Mouse (Mus musculus) kidney, embryonic 16.5 days (tissue): Measurements from ENCODE around the gene Ptprt. TPM values are rescaled to one million over a fixed set of nuclear protein-coding genes. Genes with fewer than 3 reads are reported as not detected.

Experiments
- ATAC-seq: fragments of 200-750 bp; cut with Nextera tagmentation; 2 replicates; pipeline ENCODE4 v1.8.0; 2017; ENCODE audit warnings: moderate TSS enrichment; ENCODE audit not compliant: low FRiP score, low TSS enrichment
- H3K27ac ChIP-seq: fragments of 300-500 bp; sonication (generic); 2 replicates; pipeline ENCODE4 v1.5.1; 2014; ENCODE audit warnings: low read length
- H3K27me3 ChIP-seq: fragments of 300-500 bp; sonication (generic); 2 replicates; pipeline ENCODE4 v1.6.1; 2014; ENCODE audit warnings: low read length, control low read depth, mixed read lengths; ENCODE audit not compliant: insufficient read depth
- H3K36me3 ChIP-seq: fragments of 300-500 bp; sonication (generic); 2 replicates; pipeline ENCODE4 v1.6.1; 2014; ENCODE audit warnings: low read length, control low read depth, mixed read lengths; ENCODE audit not compliant: insufficient read depth
- H3K4me1 ChIP-seq: fragments of 300-500 bp; sonication (generic); 2 replicates; pipeline ENCODE4 v1.6.1; 2014; ENCODE audit warnings: low read length, control low read depth, mixed read lengths; ENCODE audit not compliant: insufficient read depth
- H3K4me2 ChIP-seq: fragments of 300-500 bp; sonication (generic); replicated peaks from 2 replicates; pipeline ENCODE4 v1.6.1; 2014; ENCODE audit warnings: low read depth, low read length
- H3K4me3 ChIP-seq: fragments of 300-500 bp; sonication (generic); 2 replicates; pipeline ENCODE4 v1.5.1; 2014; ENCODE audit warnings: mild to moderate bottlenecking, low read length
- H3K9ac ChIP-seq: fragments of 300-500 bp; sonication (generic); replicated peaks from 2 replicates; pipeline ENCODE4 v1.6.1; 2014; ENCODE audit warnings: low read length
- H3K9me3 ChIP-seq: fragments of 300-500 bp; sonication (generic); 2 replicates; pipeline ENCODE4 v1.6.1; 2016; ENCODE audit warnings: low read length, control low read depth
- WGBS: fragments of 180-500 bp; shearing (Covaris S2); extraction: QIAGEN DNeasy Blood & Tissue Kit; methylation state at CpG from one replicate; pipeline ENCODE4 v1.1.7; 2014; 5-methylcytosine and 5-hydroxymethylcytosine counted together
- polyA plus RNA-seq: library from polyadenylated mRNA; unstranded; fragments of >200 nt; fragmentation: Nextera tagmentation; extraction: Ambion mirVana; gene quantifications from 2 replicates; pipeline ENCODE4 v1.2.1, GENCODE M21; 2015

The Ptprt gene
- polyA plus RNA-seq, 1 experiment from 2014 or later = 3.2 TPM

DNA sequence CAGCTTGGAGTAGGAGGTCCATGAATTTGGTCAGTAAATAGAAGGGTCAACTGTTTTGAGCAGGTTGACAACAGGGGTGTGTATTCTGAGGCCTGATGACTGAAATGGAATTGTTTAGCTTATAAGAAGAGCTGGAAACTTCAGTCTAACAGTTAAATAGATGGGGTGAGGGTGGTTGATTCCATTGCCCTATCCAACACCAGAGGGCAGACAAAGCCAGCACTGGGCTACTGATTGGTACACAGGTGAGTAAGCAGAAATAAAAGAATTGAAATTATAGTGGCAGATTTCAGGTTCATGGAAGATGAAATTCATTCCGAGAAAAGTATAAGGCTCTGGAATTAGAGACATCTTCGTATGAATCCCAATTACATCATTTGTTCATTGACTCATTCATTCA, 1020.1 kb downstream of the Ptprt start:
- H3K9ac ChIP-seq = no peak overlapping the region
- no peak overlapping the region for H3K4me2 ChIP-seq
- H3K4me3 ChIP-seq = no peak overlapping the region
- no peak for ATAC-seq
- no peak overlapping the region for H3K27ac ChIP-seq
- no peaks in the 10 kb centered on the region for H3K36me3 ChIP-seq
- no peaks in the 10 kb centered on the region for H3K4me1 ChIP-seq
- WGBS = 93% methylated on average over 2 of the region's 2 CpGs
- no peaks in the 10 kb centered on the region for H3K27me3 ChIP-seq
- H3K9me3 ChIP-seq = no peaks in the 10 kb centered on the region

DNA sequence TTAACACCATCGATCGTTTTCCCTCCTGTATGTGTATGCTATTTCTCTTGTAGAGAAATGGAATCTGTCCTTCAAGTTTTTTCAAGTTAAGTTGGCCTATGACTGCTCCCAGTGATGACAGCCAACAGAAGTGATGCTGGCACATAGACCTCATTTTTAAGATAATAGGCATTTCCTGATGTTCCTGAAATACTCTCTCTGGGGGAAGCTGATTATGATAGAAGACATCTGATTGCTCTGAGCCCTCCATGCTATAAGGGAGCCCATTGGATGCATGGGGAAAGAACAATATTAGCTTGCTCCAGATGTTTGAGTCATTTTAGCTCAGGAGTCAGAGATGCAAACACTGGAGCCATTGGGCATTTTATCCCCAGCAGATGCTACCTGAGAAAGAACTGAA, 1026.9 kb downstream of the Ptprt start:
- no peaks in the 10 kb centered on the region for H3K4me1 ChIP-seq
- 91% methylated on average over 2 of the region's 2 CpGs for WGBS
- H3K9me3 ChIP-seq = no peaks in the 10 kb centered on the region
- no peak overlapping the region for H3K4me3 ChIP-seq
- H3K27me3 ChIP-seq = no peaks in the 10 kb centered on the region
- ATAC-seq = no peak
- no peak overlapping the region for H3K4me2 ChIP-seq
- H3K36me3 ChIP-seq = no peaks in the 10 kb centered on the region
- H3K9ac ChIP-seq = no peak overlapping the region
- H3K27ac ChIP-seq = no peak overlapping the region

DNA sequence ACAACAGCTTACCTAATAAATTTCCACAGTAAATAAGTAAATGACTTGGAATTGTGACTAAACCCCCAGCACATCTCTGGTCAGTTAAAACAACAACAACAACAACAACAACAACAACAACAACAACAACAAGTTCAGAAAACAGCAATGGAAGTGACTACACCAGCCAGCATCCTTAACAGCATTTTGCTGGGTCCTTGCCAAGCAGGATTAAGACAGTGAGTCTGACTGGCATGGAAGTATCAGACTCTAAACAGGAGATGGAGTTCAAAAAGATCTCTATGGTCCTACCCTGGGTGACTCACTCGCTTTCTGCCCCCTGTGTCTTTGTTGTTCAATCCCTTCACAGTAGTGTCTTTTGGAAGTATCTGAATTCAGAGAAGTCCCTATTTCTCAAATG, 1035.1 kb downstream of the Ptprt start:
- H3K36me3 ChIP-seq = no peaks in the 10 kb centered on the region
- no peaks in the 10 kb centered on the region for H3K9me3 ChIP-seq
- H3K9ac ChIP-seq = no peak overlapping the region
- no peaks in the 10 kb centered on the region for H3K4me1 ChIP-seq
- H3K27ac ChIP-seq = no peak overlapping the region
- ATAC-seq = no peak
- H3K4me2 ChIP-seq = no peak overlapping the region
- H3K4me3 ChIP-seq = no peak overlapping the region
- no peaks in the 10 kb centered on the region for H3K27me3 ChIP-seq
- WGBS = 79% methylated on average over 1 of the region's 1 CpGs

DNA sequence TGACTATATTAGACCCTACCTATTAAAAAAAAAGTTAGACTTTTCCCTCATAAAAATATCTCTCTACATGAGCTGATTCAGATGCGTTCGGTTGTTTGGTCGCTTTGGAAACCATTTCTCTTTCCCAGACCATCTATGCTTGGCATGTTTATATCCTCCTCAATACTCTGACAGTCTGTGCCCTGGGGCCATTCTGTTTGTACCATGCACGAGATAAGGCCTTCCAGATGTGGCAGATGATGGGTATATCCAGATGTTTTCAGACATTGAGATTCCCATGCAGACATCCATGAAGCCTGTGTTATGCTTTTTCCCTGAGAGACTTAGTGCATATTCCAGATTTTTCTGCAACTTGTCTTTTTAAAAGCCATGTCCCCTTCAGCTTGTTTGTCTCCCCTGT, 1052.5 kb downstream of the Ptprt start:
- WGBS = 78% methylated on average over 4 of the region's 4 CpGs
- H3K4me3 ChIP-seq = no peak overlapping the region
- no peak for ATAC-seq

DNA sequence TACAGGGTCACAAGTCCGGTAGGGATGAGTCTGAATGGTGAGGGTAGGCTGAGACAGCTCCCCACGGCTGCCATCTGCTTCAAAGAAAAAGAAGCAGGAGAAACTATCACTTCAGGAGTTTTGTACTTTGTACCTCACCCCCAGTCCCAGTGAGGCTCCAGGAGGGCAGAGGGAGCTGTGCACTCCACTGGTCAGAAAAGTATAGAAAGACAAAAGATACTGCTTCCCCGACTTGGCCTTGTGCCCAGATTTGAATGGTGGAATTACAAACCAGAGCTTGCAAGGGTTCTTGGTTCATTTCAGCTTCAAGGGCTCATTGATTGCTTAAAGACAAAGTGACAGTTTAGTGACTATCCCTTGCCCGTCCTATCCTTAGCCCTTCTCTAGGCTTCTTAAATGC, 1053.6 kb downstream of the Ptprt start:
- Histone ChIP-seq H3K4me1 (no peaks in the 10 kb centered on the region), H3K36me3 (no peaks in the 10 kb centered on the region), H3K9me3 (no peaks in the 10 kb centered on the region), H3K9ac (no peak overlapping the region), H3K27me3 (no peaks in the 10 kb centered on the region), H3K27ac (no peak overlapping the region), H3K4me2 (no peak overlapping the region), H3K4me3 (no peak overlapping the region)
- 64% methylated on average over 4 of the region's 4 CpGs for WGBS
- ATAC-seq = no peak

More for the DNA sequence above, 1052.5 kb downstream of the Ptprt start:
- H3K4me2 ChIP-seq = no peak overlapping the region
- no peaks in the 10 kb centered on the region for H3K4me1 ChIP-seq
- H3K27ac ChIP-seq = no peak overlapping the region
- no peaks in the 10 kb centered on the region for H3K27me3 ChIP-seq
- no peaks in the 10 kb centered on the region for H3K9me3 ChIP-seq
- no peak overlapping the region for H3K9ac ChIP-seq
- no peaks in the 10 kb centered on the region for H3K36me3 ChIP-seq

DNA sequence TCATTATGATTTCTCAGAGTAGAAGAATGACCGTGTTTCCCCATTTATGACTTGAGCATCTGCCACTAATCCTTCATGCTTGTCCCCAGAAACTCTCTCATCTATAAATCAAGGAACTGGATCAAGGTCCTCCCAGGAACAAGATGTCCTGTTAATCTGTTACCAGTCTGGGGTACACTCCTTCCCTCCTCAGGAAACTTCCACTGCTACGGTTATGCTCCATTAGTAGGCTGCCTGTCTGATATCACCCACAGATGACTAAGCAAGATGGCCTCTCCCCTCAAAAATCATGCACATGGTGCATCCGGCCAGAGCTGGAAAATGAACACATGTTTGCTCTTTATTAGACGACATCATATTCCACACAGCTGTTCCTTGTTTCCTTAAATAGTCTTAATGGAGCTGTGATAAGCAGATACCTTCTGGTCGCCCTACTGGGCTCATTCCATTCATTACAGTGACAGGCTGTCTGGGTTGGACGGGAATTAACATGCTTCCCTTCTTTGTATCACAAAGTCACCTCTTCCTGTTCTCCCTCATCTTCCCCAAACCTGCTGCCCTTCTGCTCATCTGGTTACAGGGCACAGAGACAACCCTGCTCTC, 1060.6 kb downstream of the Ptprt start:
- Histone ChIP-seq H3K4me1 (0 out of 2 replicates have a peak, but pooled peaks cover 4% of the 10 kb centered on the region), H3K9ac (no peak overlapping the region), H3K4me2 (no peak overlapping the region), H3K36me3 (no peaks in the 10 kb centered on the region), H3K27ac (no peak overlapping the region), H3K27me3 (no peaks in the 10 kb centered on the region), H3K9me3 (no peaks in the 10 kb centered on the region), H3K4me3 (no peak overlapping the region)
- WGBS = 49% methylated on average over 6 of the region's 6 CpGs
- peak; percentile 46; the same call in 1 of the 2 replicates for ATAC-seq

DNA sequence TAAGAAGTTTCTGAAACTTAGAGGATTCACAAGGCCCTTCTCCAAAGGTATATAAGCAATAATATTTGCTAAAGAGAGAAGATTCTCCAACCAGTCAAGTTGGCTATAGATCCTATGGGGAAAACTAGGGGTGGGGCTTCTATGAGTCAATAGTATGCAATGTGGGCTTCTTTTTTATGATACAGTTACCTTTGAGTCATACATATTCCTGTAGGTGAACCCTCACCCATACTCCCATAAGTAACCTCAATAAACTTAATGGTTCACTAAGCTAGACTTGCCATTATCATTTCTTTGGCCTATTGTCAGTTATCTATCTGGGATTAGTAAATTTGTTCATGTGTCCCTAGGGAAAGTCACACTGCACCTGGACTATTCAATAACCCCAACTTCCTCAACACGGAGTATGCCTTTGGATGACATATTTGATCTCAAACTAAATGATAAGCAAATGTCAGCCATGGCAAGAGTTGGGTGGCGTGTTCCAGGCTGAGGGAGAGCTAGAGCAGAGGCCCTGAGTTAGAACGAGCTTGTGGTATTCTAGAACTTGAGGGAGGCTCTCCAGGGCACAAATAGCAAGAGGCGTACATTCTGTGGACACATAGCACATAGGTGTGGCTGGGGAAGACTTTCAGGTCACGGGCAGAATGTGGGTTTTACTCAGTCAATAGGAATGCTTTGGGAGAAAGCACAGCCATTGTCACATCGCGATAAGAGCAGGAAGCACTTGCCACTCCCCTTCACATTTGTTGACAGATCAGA, 1067.4 kb downstream of the Ptprt start:
- Histone ChIP-seq H3K36me3 (no peaks in the 10 kb centered on the region), H3K27ac (no peak overlapping the region), H3K9ac (no peak overlapping the region), H3K27me3 (no peaks in the 10 kb centered on the region), H3K4me2 (no peak overlapping the region), H3K9me3 (no peaks in the 10 kb centered on the region), H3K4me1 (no peaks in the 10 kb centered on the region), H3K4me3 (no peak overlapping the region)
- no peak for ATAC-seq
- WGBS = 84% methylated on average over 7 of the region's 7 CpGs

DNA sequence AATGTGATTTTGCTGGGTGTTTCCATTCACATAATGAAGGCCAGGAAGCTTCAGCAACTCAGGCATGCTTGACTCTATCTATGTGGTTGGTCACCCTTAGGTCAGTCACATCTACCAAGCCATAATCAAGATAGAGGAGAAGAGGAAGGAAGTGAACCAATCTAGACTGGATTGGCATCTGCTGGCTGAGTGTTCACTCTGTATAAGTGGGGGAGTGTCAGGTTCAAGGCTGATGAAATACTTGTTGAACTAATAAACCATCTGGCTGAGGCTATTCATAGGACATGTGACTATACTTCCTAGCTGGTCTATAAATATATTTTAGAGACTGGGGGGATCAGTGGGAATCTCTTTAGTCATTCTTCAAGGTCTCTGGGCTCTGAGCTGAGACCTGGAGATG, 1086.5 kb downstream of the Ptprt start:
- Histone ChIP-seq H3K4me1 (no peaks in the 10 kb centered on the region), H3K9ac (no peak overlapping the region), H3K27me3 (no peaks in the 10 kb centered on the region), H3K4me3 (no peak overlapping the region), H3K4me2 (no peak overlapping the region), H3K9me3 (no peaks in the 10 kb centered on the region), H3K27ac (no peak overlapping the region), H3K36me3 (no peaks in the 10 kb centered on the region)
- no peak for ATAC-seq

DNA sequence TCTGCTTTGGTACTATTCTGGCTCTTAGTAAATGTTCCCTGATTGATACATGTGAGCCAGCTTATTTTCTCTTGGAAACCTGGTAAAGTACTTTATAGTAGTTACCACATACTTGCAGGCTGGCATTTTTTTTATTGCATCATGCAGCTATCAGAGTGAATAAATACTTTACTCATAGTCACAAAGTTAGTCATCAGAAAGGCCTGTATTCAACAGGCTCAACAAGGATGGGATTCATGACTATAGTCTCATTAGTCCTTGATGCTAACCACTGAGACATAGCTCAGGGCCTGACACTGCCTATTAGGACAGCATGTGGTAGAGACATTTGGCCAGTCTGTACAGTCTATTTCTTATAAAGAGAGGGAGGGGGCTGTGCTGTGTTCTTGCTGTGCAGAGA, 1088.7 kb downstream of the Ptprt start:
- no peaks in the 10 kb centered on the region for H3K36me3 ChIP-seq
- H3K27me3 ChIP-seq = no peaks in the 10 kb centered on the region
- no peak overlapping the region for H3K9ac ChIP-seq
- no peak overlapping the region for H3K27ac ChIP-seq
- no peak overlapping the region for H3K4me2 ChIP-seq
- ATAC-seq = no peak
- H3K4me3 ChIP-seq = no peak overlapping the region
- no peaks in the 10 kb centered on the region for H3K9me3 ChIP-seq
- H3K4me1 ChIP-seq = no peaks in the 10 kb centered on the region

DNA sequence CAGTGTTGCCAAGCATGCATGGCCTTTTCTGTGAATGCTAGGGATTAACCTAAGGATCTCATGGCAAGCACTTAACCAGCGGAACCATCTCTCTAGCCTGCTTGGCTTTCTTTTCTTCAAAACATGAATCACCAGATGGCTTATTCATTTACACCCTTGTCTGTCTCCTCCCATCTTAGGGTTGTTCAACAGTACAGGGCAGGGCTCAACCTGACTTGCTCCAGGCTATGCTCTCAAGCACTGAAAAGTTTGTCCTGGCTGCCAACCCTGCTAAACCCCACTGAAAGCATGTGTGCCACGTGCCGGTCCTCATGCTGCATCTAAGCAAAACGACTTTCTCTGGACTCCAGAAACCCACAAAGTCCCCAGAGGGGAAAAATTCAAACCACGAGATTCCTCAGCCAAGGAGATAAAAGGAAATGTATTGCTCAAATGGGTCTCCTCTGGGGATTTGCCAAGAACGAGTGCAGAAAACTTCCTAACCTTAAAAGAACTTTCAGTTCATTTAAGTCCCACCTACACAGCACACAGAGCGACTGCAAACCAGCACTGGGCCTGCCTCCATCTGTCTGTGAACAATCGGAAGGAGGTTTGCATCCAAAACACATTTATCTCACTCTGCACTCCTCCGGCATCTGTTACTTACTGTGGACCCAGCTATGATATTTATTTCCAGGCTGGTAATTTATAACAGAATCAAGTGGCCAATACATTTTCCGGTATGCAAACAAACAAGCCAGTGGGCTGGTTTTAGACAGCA, 1090.5 kb downstream of the Ptprt start:
- Histone ChIP-seq H3K27ac (no peak overlapping the region), H3K27me3 (no peaks in the 10 kb centered on the region), H3K9ac (no peak overlapping the region), H3K4me1 (no peaks in the 10 kb centered on the region), H3K36me3 (no peaks in the 10 kb centered on the region), H3K4me2 (no peak overlapping the region), H3K4me3 (no peak overlapping the region), H3K9me3 (no peaks in the 10 kb centered on the region)
- WGBS = 60% methylated on average over 10 of the region's 10 CpGs
- no peak for ATAC-seq
